Mouse (Mus musculus) heart, embryonic 12.5 days (tissue): ENCODE measurements around the gene Capns1. TPM values are rescaled to one million over a fixed set of nuclear protein-coding genes. Genes with fewer than 3 reads are reported as not detected.
"Not testable (repeated sequence)": the region's sequence is repeated elsewhere in the genome, so short reads cannot be mapped to it uniquely, and the experiment has no call there.

Experiments used
- ATAC-seq: fragments of 200-750 bp; cut with Nextera tagmentation; 2 replicates; pipeline ENCODE4 v1.8.0; 2017; ENCODE audit warnings: moderate TSS enrichment, moderate library complexity; ENCODE audit not compliant: insufficient number of reproducible peaks, low FRiP score
- H3K27ac ChIP-seq: fragments of 300-500 bp; sonication (generic); 2 replicates; pipeline ENCODE4 v1.5.1; 2016; ENCODE audit warnings: mild to moderate bottlenecking, moderate library complexity; ENCODE audit not compliant: poor library complexity, severe bottlenecking
- H3K27me3 ChIP-seq: fragments of 300-500 bp; sonication (generic); replicated peaks from 2 replicates; pipeline ENCODE4 v1.6.1; 2016; ENCODE audit warnings: mild to moderate bottlenecking, moderate library complexity
- H3K36me3 ChIP-seq: fragments of 300-500 bp; sonication (generic); 2 replicates; pipeline ENCODE4 v1.6.1; 2016; ENCODE audit warnings: mild to moderate bottlenecking, moderate library complexity
- H3K4me1 ChIP-seq: fragments of 300-500 bp; sonication (generic); replicated peaks from 2 replicates; pipeline ENCODE4 v1.6.1; 2016; ENCODE audit warnings: mild to moderate bottlenecking
- H3K4me2 ChIP-seq: fragments of 300-500 bp; sonication (generic); 2 replicates; pipeline ENCODE4 v1.6.1; 2016; ENCODE audit warnings: mild to moderate bottlenecking, moderate library complexity
- H3K4me3 ChIP-seq: fragments of 300-500 bp; sonication (generic); 2 replicates; pipeline ENCODE4 v1.5.1; 2016; ENCODE audit warnings: mild to moderate bottlenecking
- H3K9ac ChIP-seq: fragments of 300-500 bp; sonication (generic); 2 replicates; pipeline ENCODE4 v1.6.1; 2016; ENCODE audit warnings: mild to moderate bottlenecking, moderate library complexity
- H3K9me3 ChIP-seq: fragments of 300-500 bp; sonication (generic); replicated peaks from 2 replicates; pipeline ENCODE4 v1.6.1; 2016; ENCODE audit warnings: mild to moderate bottlenecking, moderate library complexity
- WGBS: fragments of 180-500 bp; shearing (Covaris S2); methylation state at CpG from one replicate; pipeline ENCODE4 v1.1.7; 2016; 5-methylcytosine and 5-hydroxymethylcytosine counted together
- polyA plus RNA-seq: library from polyadenylated mRNA; unstranded; fragments of >200 nt; fragmentation: Nextera tagmentation; extraction: Ambion mirVana; gene quantifications from 2 replicates; pipeline ENCODE4 v1.2.1, GENCODE M21; 2016

The Capns1 gene
- polyA plus RNA-seq, 1 experiment from 2014 or later, result 83.4 TPM

GRCm38 (mm10) chr7:30221433-30221832 lies 22.8 kb upstream of the Capns1 start:
- H3K4me2 ChIP-seq, result no peak overlapping the region
- H3K9ac ChIP-seq, result no peak overlapping the region
- H3K4me3 ChIP-seq, result no peak overlapping the region
- H3K4me1 ChIP-seq, result peaks cover 9% of the 10 kb centered on the region
- no peak for ATAC-seq
- no peaks in the 10 kb centered on the region for H3K27me3 ChIP-seq
- H3K9me3 ChIP-seq, result no peaks in the 10 kb centered on the region
- WGBS, result 73% methylated on average over 3 of the region's 3 CpGs
- H3K36me3 ChIP-seq, result peaks cover 39% of the 10 kb centered on the region
- no peak overlapping the region for H3K27ac ChIP-seq

- Histone ChIP-seq H3K27me3 (no peaks in the 10 kb centered on the region), H3K36me3 (peaks cover 25% of the 10 kb centered on the region), H3K4me2 (peak overlapping the region; percentile 82), H3K9me3 (no peaks in the 10 kb centered on the region), H3K4me3 (peak overlapping the region; percentile 55), H3K9ac (peak overlapping the region; percentile 68), H3K4me1 (peaks cover 9% of the 10 kb centered on the region), H3K27ac (no peak overlapping the region)
- 18% methylated on average over 11 of the region's 11 CpGs for WGBS
- no peak for ATAC-seq
These were observed 21.4 kb upstream of the Capns1 start for GRCm38 (mm10) chr7:30220008-30220356.

- Histone ChIP-seq H3K27ac (no peak overlapping the region), H3K27me3 (no peaks in the 10 kb centered on the region), H3K4me3 (peak overlapping the region; percentile 55), H3K4me2 (peak overlapping the region; percentile 82), H3K4me1 (peaks cover 9% of the 10 kb centered on the region), H3K36me3 (peaks cover 19% of the 10 kb centered on the region), H3K9me3 (no peaks in the 10 kb centered on the region), H3K9ac (peak overlapping the region; percentile 68)
- peak; percentile 52; the same call in 1 of the 2 replicates for ATAC-seq
- WGBS, result 3% methylated on average over 16 of the region's 16 CpGs
These were observed 20.8 kb upstream of the Capns1 start for GRCm38 (mm10) chr7:30219293-30220007.

GRCm38 (mm10) chr7:30217277-30217676 lies 18.7 kb upstream of the Capns1 start:
- Histone ChIP-seq H3K9ac (no peak overlapping the region), H3K36me3 (0 out of 2 replicates have a peak, but pooled peaks cover 2% of the 10 kb centered on the region), H3K27ac (no peak overlapping the region), H3K4me2 (no peak overlapping the region), H3K4me1 (peaks cover 9% of the 10 kb centered on the region), H3K4me3 (no peak overlapping the region), H3K27me3 (no peaks in the 10 kb centered on the region), H3K9me3 (no peaks in the 10 kb centered on the region)
- 73% methylated on average over 2 of the region's 2 CpGs for WGBS
- no peak for ATAC-seq

- peaks cover 9% of the 10 kb centered on the region for H3K4me1 ChIP-seq
- H3K27me3 ChIP-seq, result no peaks in the 10 kb centered on the region
- peak overlapping the region; percentile 55 for H3K4me2 ChIP-seq
- peak; percentile 79 for ATAC-seq
- under 1% methylated on average over 16 of the region's 16 CpGs for WGBS
- no peaks in the 10 kb centered on the region for H3K9me3 ChIP-seq
- no peak overlapping the region for H3K4me3 ChIP-seq
- H3K36me3 ChIP-seq, result 0 out of 2 replicates have a peak, but pooled peaks cover 2% of the 10 kb centered on the region
- no peak overlapping the region for H3K27ac ChIP-seq
- H3K9ac ChIP-seq, result no peak overlapping the region
These were observed 18.1 kb upstream of the Capns1 start for GRCm38 (mm10) chr7:30216723-30217151.

- Histone ChIP-seq H3K9ac (no peak overlapping the region), H3K4me1 (peaks cover 9% of the 10 kb centered on the region), H3K4me3 (no peak overlapping the region), H3K9me3 (no peaks in the 10 kb centered on the region), H3K27ac (no peak overlapping the region), H3K27me3 (no peaks in the 10 kb centered on the region), H3K4me2 (no peak overlapping the region), H3K36me3 (no peaks in the 10 kb centered on the region)
- no peak for ATAC-seq
- 84% methylated on average over 3 of the region's 3 CpGs for WGBS
These were observed 17.3 kb upstream of the Capns1 start for GRCm38 (mm10) chr7:30215875-30216274.

GRCm38 (mm10) chr7:30213881-30214280 lies 15.3 kb upstream of the Capns1 start:
- no peak overlapping the region for H3K4me2 ChIP-seq
- 0 out of 2 replicates have a peak, but pooled peaks cover under 1% of the 10 kb centered on the region for H3K4me1 ChIP-seq
- H3K9ac ChIP-seq, result no peak overlapping the region
- H3K27ac ChIP-seq, result no peak overlapping the region
- ATAC-seq, result no peak
- no peaks in the 10 kb centered on the region for H3K27me3 ChIP-seq
- H3K36me3 ChIP-seq, result no peaks in the 10 kb centered on the region
- H3K4me3 ChIP-seq, result no peak overlapping the region
- 74% methylated on average over 3 of the region's 3 CpGs for WGBS
- H3K9me3 ChIP-seq, result no peaks in the 10 kb centered on the region

- ATAC-seq, result no peak
- H3K36me3 ChIP-seq, result no peaks in the 10 kb centered on the region
- no peak overlapping the region for H3K4me2 ChIP-seq
- no peaks in the 10 kb centered on the region for H3K9me3 ChIP-seq
- no peak overlapping the region for H3K9ac ChIP-seq
- no peaks in the 10 kb centered on the region for H3K4me1 ChIP-seq
- H3K27me3 ChIP-seq, result no peaks in the 10 kb centered on the region
- H3K27ac ChIP-seq, result no peak overlapping the region
- 35% methylated on average over 4 of the region's 4 CpGs for WGBS
- H3K4me3 ChIP-seq, result no peak overlapping the region
These were observed 12.4 kb upstream of the Capns1 start for GRCm38 (mm10) chr7:30211025-30211424.

- H3K4me2 ChIP-seq, H3K36me3 ChIP-seq, H3K9ac ChIP-seq, H3K9me3 ChIP-seq, H3K27me3 ChIP-seq, H3K4me3 ChIP-seq, H3K27ac ChIP-seq, ATAC-seq: not testable (repeated sequence)
- WGBS, result 47% methylated on average over 5 of the region's 5 CpGs
- H3K4me1 ChIP-seq, result peaks cover 11% of the 10 kb centered on the region
These were observed 7.8 kb upstream of the Capns1 start for GRCm38 (mm10) chr7:30206364-30206763.

GRCm38 (mm10) chr7:30205383-30205782 lies 6.8 kb upstream of the Capns1 start:
- ATAC-seq, result no peak
- Histone ChIP-seq H3K4me3 (no peak overlapping the region), H3K9ac (no peak overlapping the region), H3K9me3 (no peaks in the 10 kb centered on the region), H3K27ac (no peak overlapping the region), H3K36me3 (no peaks in the 10 kb centered on the region), H3K4me1 (peaks cover 11% of the 10 kb centered on the region), H3K4me2 (no peak overlapping the region), H3K27me3 (no peaks in the 10 kb centered on the region)
- WGBS, result 6% methylated on average over 2 of the region's 2 CpGs

- Histone ChIP-seq H3K4me2 (peak overlapping the region; percentile 27), H3K9ac (peak overlapping the region; percentile 31; the same call in 1 of the 2 replicates), H3K27ac (no peak overlapping the region), H3K36me3 (no peaks in the 10 kb centered on the region), H3K27me3 (no peaks in the 10 kb centered on the region), H3K4me1 (peaks cover 11% of the 10 kb centered on the region), H3K9me3 (no peaks in the 10 kb centered on the region), H3K4me3 (no peak overlapping the region)
- WGBS, result 13% methylated on average over 8 of the region's 8 CpGs
- no peak for ATAC-seq
These were observed 5.8 kb upstream of the Capns1 start for GRCm38 (mm10) chr7:30204380-30204779.
